Mouse (Mus musculus): ENCODE data around the gene Creb1.
"Not testable (repeated sequence)": the region's sequence is repeated elsewhere in the genome, so short reads cannot be mapped to it uniquely, and the experiment has no call there.

Creb1 gene

GRCm38 (mm10) chr1:64560105-64560504, 27.7 kb downstream of the Creb1 start:
- Histone ChIP-seq H3K9me3 (ENCODE audit: low read length) (no peaks in the 10 kb centered on the region), H3K36me3 (ENCODE audit: insufficient read depth, low read length) (peaks cover 28% of the 10 kb centered on the region), H3K4me3 (replicated peaks; ENCODE audit: low read length) (no peak overlapping the region), H3K4me1 (replicated peaks; ENCODE audit: low read depth, low read length) (no peaks in the 10 kb centered on the region), H3K27me3 (ENCODE audit: insufficient read depth, low read length) (no peaks in the 10 kb centered on the region)
- TF ChIP-seq CTCF (conservative IDR thresholded peaks at IDR 0.05; ENCODE audit: low read length) (no peak), NANOG (IDR thresholded peaks at IDR 0.05; ENCODE audit: borderline replicate concordance, low read length) (no peak), POU5F1 (IDR thresholded peaks at IDR 0.05; ENCODE audit: borderline replicate concordance, low read length) (no peak)

- no peak for TF ChIP-seq CTCF (conservative IDR thresholded peaks at IDR 0.05; ENCODE audit: low read length)
- TF ChIP-seq NANOG (IDR thresholded peaks at IDR 0.05; ENCODE audit: borderline replicate concordance, low read length) = no peak
- TF ChIP-seq POU5F1 (IDR thresholded peaks at IDR 0.05; ENCODE audit: borderline replicate concordance, low read length) = no peak
- Histone ChIP-seq H3K36me3 (ENCODE audit: insufficient read depth, low read length) (peaks cover 48% of the 10 kb centered on the region), H3K9me3 (ENCODE audit: low read length) (no peaks in the 10 kb centered on the region), H3K4me3 (replicated peaks; ENCODE audit: low read length) (no peak overlapping the region), H3K4me1 (replicated peaks; ENCODE audit: low read depth, low read length) (no peaks in the 10 kb centered on the region), H3K27me3 (ENCODE audit: insufficient read depth, low read length) (no peaks in the 10 kb centered on the region)
Observed at GRCm38 (mm10) chr1:64568206-64568605, 35.8 kb downstream of the Creb1 start.

GRCm38 (mm10) chr1:64576022-64576421, 43.6 kb downstream of the Creb1 start:
- Histone ChIP-seq H3K9me3 (ENCODE audit: low read length) (no peaks in the 10 kb centered on the region), H3K4me1 (replicated peaks; ENCODE audit: low read depth, low read length) (peaks cover 43% of the 10 kb centered on the region), H3K4me3 (replicated peaks; ENCODE audit: low read length) (peak overlapping the region; percentile 45), H3K36me3 (ENCODE audit: insufficient read depth, low read length) (peaks cover 26% of the 10 kb centered on the region; the same call in 1 of the 2 replicates), H3K27me3 (ENCODE audit: insufficient read depth, low read length) (no peaks in the 10 kb centered on the region)
- TF ChIP-seq CTCF (conservative IDR thresholded peaks at IDR 0.05; ENCODE audit: low read length) (no peak), NANOG (IDR thresholded peaks at IDR 0.05; ENCODE audit: borderline replicate concordance, low read length) (no peak), POU5F1 (IDR thresholded peaks at IDR 0.05; ENCODE audit: borderline replicate concordance, low read length) (no peak)

DNA sequence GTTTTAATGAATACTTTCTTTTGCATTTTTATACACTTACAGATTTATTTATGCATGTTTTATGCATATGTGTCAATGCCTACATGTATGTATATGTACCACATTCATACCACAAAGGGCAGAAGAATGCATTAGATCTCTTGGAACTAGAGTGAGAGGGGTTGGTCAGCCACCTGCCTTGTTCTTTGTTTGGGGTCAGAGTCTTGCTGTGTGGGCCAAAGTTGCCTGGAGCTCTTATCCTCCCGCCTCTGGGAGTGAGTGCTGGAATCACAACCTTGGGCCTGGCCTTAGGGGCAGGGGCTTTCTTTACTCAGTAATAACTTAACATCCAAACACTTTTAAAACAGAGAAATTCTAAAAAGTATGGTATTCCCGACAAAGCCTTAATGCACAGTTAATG, 44.3 kb downstream of the Creb1 start:
- H3K36me3 ChIP-seq (ENCODE audit: insufficient read depth, low read length) = peaks cover 32% of the 10 kb centered on the region
- no peaks in the 10 kb centered on the region for H3K27me3 ChIP-seq (ENCODE audit: insufficient read depth, low read length)
- no peaks in the 10 kb centered on the region for H3K9me3 ChIP-seq (ENCODE audit: low read length)
- TF ChIP-seq NANOG (IDR thresholded peaks at IDR 0.05; ENCODE audit: borderline replicate concordance, low read length) (no peak), POU5F1 (IDR thresholded peaks at IDR 0.05; ENCODE audit: borderline replicate concordance, low read length) (no peak), CTCF (conservative IDR thresholded peaks at IDR 0.05; ENCODE audit: low read length) (no peak)
- H3K4me1 ChIP-seq (replicated peaks; ENCODE audit: low read depth, low read length) = peaks cover 43% of the 10 kb centered on the region
- H3K4me3 ChIP-seq (replicated peaks; ENCODE audit: low read length) = no peak overlapping the region

GRCm38 (mm10) chr1:64577911-64578310, 45.5 kb downstream of the Creb1 start:
- H3K4me3 ChIP-seq (replicated peaks; ENCODE audit: low read length); H3K9me3 ChIP-seq (ENCODE audit: low read length); H3K27me3 ChIP-seq (ENCODE audit: insufficient read depth, low read length): not testable (repeated sequence)
- Histone ChIP-seq H3K36me3 (ENCODE audit: insufficient read depth, low read length) (peaks cover 33% of the 10 kb centered on the region), H3K4me1 (replicated peaks; ENCODE audit: low read depth, low read length) (peaks cover 43% of the 10 kb centered on the region)

- H3K4me1 ChIP-seq (replicated peaks; ENCODE audit: low read depth, low read length) = peaks cover 43% of the 10 kb centered on the region
- TF ChIP-seq NANOG (IDR thresholded peaks at IDR 0.05; ENCODE audit: borderline replicate concordance, low read length) = no peak
- no peak for TF ChIP-seq POU5F1 (IDR thresholded peaks at IDR 0.05; ENCODE audit: borderline replicate concordance, low read length)
- TF ChIP-seq CTCF (conservative IDR thresholded peaks at IDR 0.05; ENCODE audit: low read length) = no peak
Observed at GRCm38 (mm10) chr1:64578801-64579200, 46.4 kb downstream of the Creb1 start.

DNA sequence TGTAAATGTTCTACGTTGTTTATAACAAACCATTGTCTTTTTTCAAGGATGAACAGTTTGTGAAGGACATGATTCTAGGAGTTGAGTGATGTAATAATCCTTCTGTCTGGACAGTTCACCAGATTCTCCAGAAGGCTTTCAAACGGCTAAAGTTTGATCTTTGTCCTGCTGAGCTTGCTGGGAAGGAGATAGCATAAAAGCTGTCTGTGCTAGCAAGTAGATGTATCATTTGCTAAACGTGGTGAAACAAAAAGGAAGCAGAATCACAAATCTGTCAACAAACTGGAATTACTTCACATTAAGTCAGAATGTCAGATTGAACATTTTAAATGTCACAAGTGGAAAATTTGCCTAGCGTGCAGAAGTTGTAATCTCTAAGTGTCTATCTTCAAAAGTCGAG, 66.5 kb downstream of the Creb1 start:
- peaks cover 34% of the 10 kb centered on the region for H3K36me3 ChIP-seq (ENCODE audit: insufficient read depth, low read length)
- no peaks in the 10 kb centered on the region for H3K4me1 ChIP-seq (replicated peaks; ENCODE audit: low read depth, low read length)
- TF ChIP-seq POU5F1 (IDR thresholded peaks at IDR 0.05; ENCODE audit: borderline replicate concordance, low read length) (no peak), CTCF (conservative IDR thresholded peaks at IDR 0.05; ENCODE audit: low read length) (no peak), NANOG (IDR thresholded peaks at IDR 0.05; ENCODE audit: borderline replicate concordance, low read length) (no peak)
- H3K9me3 ChIP-seq (ENCODE audit: low read length) = no peaks in the 10 kb centered on the region
- H3K27me3 ChIP-seq (ENCODE audit: insufficient read depth, low read length) = no peaks in the 10 kb centered on the region
- H3K4me3 ChIP-seq (replicated peaks; ENCODE audit: low read length) = no peak overlapping the region

More at GRCm38 (mm10) chr1:64578801-64579200, 46.4 kb downstream of the Creb1 start:
- Histone ChIP-seq H3K9me3 (ENCODE audit: low read length) (no peaks in the 10 kb centered on the region), H3K27me3 (ENCODE audit: insufficient read depth, low read length) (no peaks in the 10 kb centered on the region), H3K4me3 (replicated peaks; ENCODE audit: low read length) (peak overlapping the region; percentile 32), H3K36me3 (ENCODE audit: insufficient read depth, low read length) (peaks cover 33% of the 10 kb centered on the region)

DNA sequence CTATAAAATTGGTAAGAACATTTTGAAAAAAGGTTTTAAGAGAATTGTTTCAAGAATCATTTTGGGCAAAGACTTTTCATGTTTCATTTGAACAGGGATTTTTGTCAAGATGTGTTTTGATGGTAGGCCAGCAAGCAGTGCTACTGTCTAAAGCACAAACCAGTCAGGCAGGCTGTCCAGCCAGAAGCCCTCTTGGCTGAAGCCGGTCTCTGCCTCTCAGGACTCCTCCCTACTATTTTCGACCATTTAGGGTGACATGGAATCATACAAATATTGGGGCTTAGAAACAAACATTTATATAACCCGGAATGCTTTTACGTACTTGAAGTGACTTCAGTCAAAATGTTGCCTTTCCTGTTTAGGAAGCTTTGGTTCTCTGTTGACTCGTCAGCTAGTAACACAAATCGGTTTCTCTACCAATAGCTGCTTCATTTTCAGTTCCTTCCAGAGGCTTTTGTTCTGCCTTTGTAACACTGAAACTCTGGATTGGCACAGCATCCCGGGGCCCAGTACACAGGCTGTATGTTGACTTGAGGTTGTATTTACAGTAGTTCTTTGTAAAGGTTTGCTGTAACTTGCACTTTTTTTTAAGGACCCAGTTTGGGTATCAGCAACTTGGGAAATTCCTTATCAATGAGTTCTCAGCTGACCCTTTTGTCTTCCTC, 68.1 kb downstream of the Creb1 start:
- Histone ChIP-seq H3K36me3 (ENCODE audit: insufficient read depth, low read length) (peaks cover 44% of the 10 kb centered on the region), H3K9me3 (ENCODE audit: low read length) (no peaks in the 10 kb centered on the region), H3K4me1 (replicated peaks; ENCODE audit: low read depth, low read length) (no peaks in the 10 kb centered on the region), H3K27me3 (ENCODE audit: insufficient read depth, low read length) (no peaks in the 10 kb centered on the region), H3K4me3 (replicated peaks; ENCODE audit: low read length) (no peak overlapping the region)
- TF ChIP-seq NANOG (IDR thresholded peaks at IDR 0.05; ENCODE audit: borderline replicate concordance, low read length) (no peak), POU5F1 (IDR thresholded peaks at IDR 0.05; ENCODE audit: borderline replicate concordance, low read length) (no peak), CTCF (conservative IDR thresholded peaks at IDR 0.05; ENCODE audit: low read length) (no peak)

GRCm38 (mm10) chr1:64601242-64601842, 68.9 kb downstream of the Creb1 start:
- TF ChIP-seq POU5F1 (IDR thresholded peaks at IDR 0.05; ENCODE audit: borderline replicate concordance, low read length) = no peak
- TF ChIP-seq CTCF (conservative IDR thresholded peaks at IDR 0.05; ENCODE audit: low read length) = no peak
- TF ChIP-seq NANOG (IDR thresholded peaks at IDR 0.05; ENCODE audit: borderline replicate concordance, low read length) = no peak
- no peaks in the 10 kb centered on the region for H3K4me1 ChIP-seq (replicated peaks; ENCODE audit: low read depth, low read length)
- H3K9me3 ChIP-seq (ENCODE audit: low read length) = no peaks in the 10 kb centered on the region
- no peaks in the 10 kb centered on the region for H3K27me3 ChIP-seq (ENCODE audit: insufficient read depth, low read length)
- H3K36me3 ChIP-seq (ENCODE audit: insufficient read depth, low read length) = peaks cover 51% of the 10 kb centered on the region
- H3K4me3 ChIP-seq (replicated peaks; ENCODE audit: low read length) = no peak overlapping the region

All from E14TG2a.4 (cell line).